Mouse (Mus musculus) brain, embryonic 14.5 days (tissue): Measurements from ENCODE around the gene Sln.

Source experiments
- CTCF ChIP-seq: fragments of 200-500 bp; IDR thresholded peaks from 2 replicates; pipeline ENCODE4 v1.5.1; 2012; ENCODE audit warnings: inconsistent platforms, mild to moderate bottlenecking, moderate library complexity, borderline replicate concordance; ENCODE audit not compliant: insufficient read depth, insufficient read length; ENCODE audit errors: extremely low read depth
- POLR2A ChIP-seq: fragments of 200-500 bp; IDR thresholded peaks from 2 replicates; pipeline ENCODE4 v1.6.1; 2012; ENCODE audit warnings: mild to moderate bottlenecking, inconsistent platforms, borderline replicate concordance; ENCODE audit not compliant: poor library complexity, insufficient read depth, insufficient read length, severe bottlenecking; ENCODE audit errors: extremely low read depth

- TF ChIP-seq POLR2A: no peak
- TF ChIP-seq CTCF: no peak
Measured at GRCm38 (mm10) chr9:53849864-53850263, at the start of gene Sln.
